Mouse (Mus musculus): ENCODE data around the gene Mettl3. TPM values are rescaled to one million over a fixed set of nuclear protein-coding genes. Genes with fewer than 3 reads are reported as not detected.
A peak's percentile ranks its signal among the peaks of the same experiment; 100 is the strongest.

Gene Mettl3
- total and polyA plus RNA-seq, 3 experiments, result 15.7 to 20.4 (median 17.8) TPM

DNA sequence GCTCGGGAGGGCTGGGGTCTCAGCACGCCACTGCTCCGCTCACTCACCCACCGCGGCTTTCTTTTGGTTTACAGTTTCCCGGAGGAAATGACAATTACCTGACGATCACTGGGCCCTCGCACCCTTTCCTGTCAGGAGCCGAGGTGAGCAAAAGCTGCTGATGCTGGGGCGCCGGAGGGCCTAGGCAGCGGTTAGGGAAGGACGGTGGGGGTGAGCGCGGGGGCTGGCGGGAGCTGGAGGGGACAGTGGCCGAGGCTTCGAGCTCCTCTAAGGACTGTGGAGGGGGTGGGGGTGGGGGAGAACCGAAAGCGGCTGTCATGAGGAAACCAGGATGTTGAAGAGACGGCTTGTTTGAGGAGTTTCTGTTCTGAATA lies 25.2 kb downstream of the Mettl3 start:
- under 1% methylated on average over 21 of the region's 21 CpGs for WGBS
- intact Hi-C loops (cut with DNase I), result loop anchor here (1.0 to 10.0 kb wide), 5 partner anchors 21 to 265 kb away; partner anchors contain the start of genes Mettl3, Supt16 and Tmem253
- Histone ChIP-seq H3K4me1 (ENCODE audit: control insufficient read depth, insufficient read depth, low read length) (no peaks in the 10 kb centered on the region; the same call in 1 of the 2 replicates), H3K79me2 (replicated peaks; ENCODE audit: control insufficient read depth, insufficient read depth, low read length) (peaks cover 4% of the 10 kb centered on the region), H3K9ac (ENCODE audit: low read depth, low read length) (peak overlapping the region; percentile 73), H3K27me3 (ENCODE audit: control insufficient read depth, insufficient read depth, low read length) (no peaks in the 10 kb centered on the region), H3K27ac (peak overlapping the region; percentile 75), H3K36me3 (ENCODE audit: control insufficient read depth, insufficient read depth, low read length) (peaks cover 5% of the 10 kb centered on the region; the same call in 1 of the 2 replicates), H3K4me3 (peak overlapping the region; percentile 85)
- no peak for TF ChIP-seq POLR2A (IDR thresholded peaks at IDR 0.05; ENCODE audit: insufficient read depth, low read depth, low read length)
- TF ChIP-seq EP300 (IDR thresholded peaks at IDR 0.05; ENCODE audit: insufficient read depth, low read depth, low read length), result no peak
- no peak for TF ChIP-seq CTCF (IDR thresholded peaks at IDR 0.05)
- DNase-seq, result no peak

DNA sequence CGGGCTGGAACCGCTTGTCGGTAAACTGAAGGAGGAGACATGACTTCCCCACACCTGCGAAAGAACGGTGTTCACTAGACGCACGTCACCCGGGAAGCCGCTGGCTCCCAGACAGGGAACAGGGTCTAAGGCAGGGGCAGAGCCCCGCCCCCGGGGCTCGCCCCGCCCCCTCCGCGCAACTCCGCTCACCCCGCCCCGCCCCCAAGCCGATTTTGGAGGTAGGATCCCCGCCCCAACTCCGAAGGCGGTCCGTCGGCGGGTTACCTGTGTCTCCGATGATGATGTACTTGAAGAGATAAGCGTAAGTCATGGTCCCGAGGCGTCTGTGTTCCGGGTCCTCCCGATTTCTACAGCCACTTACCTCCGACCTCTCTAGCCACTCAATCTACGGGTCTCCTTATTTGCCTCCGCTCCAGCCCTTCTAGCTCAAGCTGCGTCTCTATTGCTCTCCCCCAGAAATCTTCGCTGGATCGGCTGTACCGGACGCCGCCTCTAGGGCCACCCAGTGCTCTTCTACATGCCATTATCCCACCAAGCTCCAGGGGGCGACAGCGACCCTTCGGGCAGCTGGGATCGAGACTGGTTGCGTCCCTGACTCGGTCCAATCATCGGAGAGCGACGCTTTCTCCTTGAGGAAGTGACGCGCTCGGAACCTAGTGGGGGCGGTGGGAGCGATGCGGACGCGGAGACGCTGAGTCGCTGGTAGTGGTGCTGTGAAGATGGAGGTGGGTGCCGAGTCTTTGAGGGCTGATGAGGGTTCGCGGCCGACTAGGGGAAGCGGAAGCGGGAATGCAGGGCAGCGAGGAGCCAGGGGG lies 25.8 kb downstream of the Mettl3 start, which contains the start of the genes Tox4 and Rab2b:
Gene Tox4 (plus strand): TSS at position 215 of the 815 bp plus-strand sequence.
Gene Rab2b (minus strand): TSS at position 614 of the 815 bp plus-strand sequence.
- WGBS, result under 1% methylated on average over 66 of the region's 66 CpGs
- H3K9ac ChIP-seq (ENCODE audit: low read depth, low read length), result peak within 1 kb of the TSS; percentile 73
- TF ChIP-seq CTCF (IDR thresholded peaks at IDR 0.05), result peak; percentile 88
- TF ChIP-seq POLR2A (IDR thresholded peaks at IDR 0.05; ENCODE audit: insufficient read depth, low read depth, low read length), result peak; percentile 93
- TF ChIP-seq EP300 (IDR thresholded peaks at IDR 0.05; ENCODE audit: insufficient read depth, low read depth, low read length), result no peak

DNA sequence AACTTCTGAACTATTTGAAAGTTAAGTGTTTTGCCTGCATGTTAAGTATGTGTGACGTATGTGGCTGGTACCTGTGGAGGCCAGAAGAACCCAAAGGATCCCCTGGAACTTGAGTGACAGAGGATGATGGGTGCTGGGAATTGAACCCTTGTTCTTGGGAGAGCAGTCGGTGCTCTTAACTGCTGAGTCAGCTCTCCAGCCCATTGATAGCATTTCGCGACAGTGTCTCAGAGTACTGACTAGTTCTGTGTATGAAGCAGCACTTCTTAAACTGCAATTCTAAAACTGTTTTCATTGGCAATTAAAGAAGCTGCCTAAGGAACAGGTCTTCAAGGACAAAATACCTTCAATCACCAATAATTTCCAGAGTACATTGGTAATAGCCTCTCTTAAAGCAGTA lies 27.7 kb downstream of the Mettl3 start:
- Histone ChIP-seq H3K9ac (ENCODE audit: low read depth, low read length) (no peak overlapping the region), H3K4me3 (no peak overlapping the region), H3K27ac (no peak overlapping the region), H3K36me3 (ENCODE audit: control insufficient read depth, insufficient read depth, low read length) (peaks cover 5% of the 10 kb centered on the region; the same call in 1 of the 2 replicates), H3K4me1 (ENCODE audit: control insufficient read depth, insufficient read depth, low read length) (no peaks in the 10 kb centered on the region), H3K79me2 (replicated peaks; ENCODE audit: control insufficient read depth, insufficient read depth, low read length) (no peaks in the 10 kb centered on the region), H3K27me3 (ENCODE audit: control insufficient read depth, insufficient read depth, low read length) (no peaks in the 10 kb centered on the region)
- WGBS, result 85% methylated on average over 4 of the region's 4 CpGs
- intact Hi-C loops (cut with DNase I), result loop anchor here (10.0 kb wide), 1 partner anchor 262 kb away; the partner anchor contains the start of gene Tmem253
- no peak for DNase-seq
- no peak for TF ChIP-seq EP300 (IDR thresholded peaks at IDR 0.05; ENCODE audit: insufficient read depth, low read depth, low read length)
- no peak for TF ChIP-seq POLR2A (IDR thresholded peaks at IDR 0.05; ENCODE audit: insufficient read depth, low read depth, low read length)
- TF ChIP-seq CTCF (IDR thresholded peaks at IDR 0.05), result no peak

More for the DNA sequence above, 25.8 kb downstream of the Mettl3 start, which contains the start of the genes Tox4 and Rab2b:
- Histone ChIP-seq H3K4me3 (peak within 1 kb of the TSS; percentile 85), H3K36me3 (ENCODE audit: control insufficient read depth, insufficient read depth, low read length) (peaks cover 5% of the 10 kb centered on the region; the same call in 1 of the 2 replicates), H3K4me1 (ENCODE audit: control insufficient read depth, insufficient read depth, low read length) (no peaks in the 10 kb centered on the region; the same call in 1 of the 2 replicates), H3K79me2 (replicated peaks; ENCODE audit: control insufficient read depth, insufficient read depth, low read length) (peaks cover 4% of the 10 kb centered on the region), H3K27me3 (ENCODE audit: control insufficient read depth, insufficient read depth, low read length) (no peaks in the 10 kb centered on the region), H3K27ac (peak within 1 kb of the TSS; percentile 75)
- intact Hi-C loops (cut with DNase I), result loop anchor here (1.0 to 10.0 kb wide), 3 partner anchors 21 to 264 kb away; partner anchors contain the start of genes Mettl3 and Tmem253
- DNase-seq, result peak; percentile 99

DNA sequence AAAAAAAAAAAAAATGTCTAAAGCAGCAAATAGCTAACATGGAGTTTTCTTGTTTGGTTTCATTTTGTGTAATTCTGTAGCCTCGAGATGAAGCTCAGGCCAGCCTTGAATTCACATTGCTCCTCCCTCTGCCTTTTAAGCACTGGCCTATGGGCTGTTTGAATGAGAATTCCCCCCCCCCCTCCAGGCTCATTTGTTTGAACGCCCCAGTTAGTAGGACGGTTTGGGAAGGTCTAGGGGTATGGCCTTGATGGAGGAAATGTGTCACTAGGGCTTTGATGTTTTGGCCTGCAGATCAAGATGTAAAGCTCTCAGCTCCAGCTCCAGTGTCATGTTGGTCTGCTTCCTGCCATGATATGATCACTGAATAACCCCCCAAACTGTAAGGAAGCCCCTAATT lies 32.1 kb downstream of the Mettl3 start:
- Histone ChIP-seq H3K27me3 (ENCODE audit: control insufficient read depth, insufficient read depth, low read length) (no peaks in the 10 kb centered on the region), H3K36me3 (ENCODE audit: control insufficient read depth, insufficient read depth, low read length) (no peaks in the 10 kb centered on the region), H3K4me3 (no peak overlapping the region), H3K9ac (ENCODE audit: low read depth, low read length) (no peak overlapping the region), H3K4me1 (ENCODE audit: control insufficient read depth, insufficient read depth, low read length) (no peaks in the 10 kb centered on the region), H3K27ac (no peak overlapping the region), H3K79me2 (replicated peaks; ENCODE audit: control insufficient read depth, insufficient read depth, low read length) (no peaks in the 10 kb centered on the region; the same call in 1 of the 2 replicates)
- DNase-seq, result no peak
- 64% methylated on average over 3 of the region's 3 CpGs for WGBS
- TF ChIP-seq EP300 (IDR thresholded peaks at IDR 0.05; ENCODE audit: insufficient read depth, low read depth, low read length), result no peak
- no peak for TF ChIP-seq POLR2A (IDR thresholded peaks at IDR 0.05; ENCODE audit: insufficient read depth, low read depth, low read length)
- no peak for TF ChIP-seq CTCF (IDR thresholded peaks at IDR 0.05)
- intact Hi-C loops (cut with DNase I), result loop anchor here (10.0 kb wide), 1 partner anchor 258 kb away; the partner anchor contains the start of gene Tmem253

DNA sequence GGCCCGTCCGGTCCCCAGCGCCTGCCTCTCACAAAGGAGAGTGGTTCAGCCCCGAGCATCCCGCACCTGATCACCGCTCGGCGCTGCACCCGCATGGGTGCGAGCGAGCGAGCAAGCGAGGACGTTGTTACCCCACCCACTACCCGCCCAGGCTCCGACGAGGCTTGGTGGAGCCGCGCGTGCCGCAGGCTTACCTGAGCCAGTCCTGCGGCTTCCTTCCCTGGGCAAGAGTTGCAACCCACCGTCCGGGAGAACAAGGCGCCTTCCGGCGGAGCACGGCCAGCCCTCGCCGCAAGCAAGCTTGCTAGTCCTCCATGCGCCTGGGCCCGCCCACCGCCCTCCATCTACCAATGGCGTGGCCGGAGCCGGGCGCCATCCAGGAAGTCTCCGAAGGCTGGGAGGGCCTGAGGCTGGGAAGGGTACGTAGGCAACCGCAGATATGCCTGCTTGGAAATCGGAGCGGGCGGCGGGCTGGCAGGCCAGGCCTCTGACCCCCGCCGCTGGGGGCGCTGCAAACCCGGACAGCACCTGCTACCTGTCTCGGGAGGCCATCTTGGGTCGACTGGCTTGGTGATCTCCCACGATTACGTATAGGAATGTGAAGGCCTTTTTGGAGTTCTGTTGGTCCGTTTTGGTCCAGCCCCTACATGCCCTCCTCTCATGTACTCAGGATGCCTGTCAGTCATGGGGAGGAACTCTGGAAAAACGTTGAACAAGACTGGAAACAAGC lies 47.3 kb downstream of the Mettl3 start, which contains the start of gene Chd8:
Gene Chd8 (minus strand): TSS at position 297 of the 730 bp plus-strand sequence.
- under 1% methylated on average over 54 of the region's 54 CpGs for WGBS
- Histone ChIP-seq H3K79me2 (replicated peaks; ENCODE audit: control insufficient read depth, insufficient read depth, low read length) (no peaks in the 10 kb centered on the region; the same call in 1 of the 2 replicates), H3K4me1 (ENCODE audit: control insufficient read depth, insufficient read depth, low read length) (peaks cover 4% of the 10 kb centered on the region), H3K27me3 (ENCODE audit: control insufficient read depth, insufficient read depth, low read length) (no peaks in the 10 kb centered on the region), H3K4me3 (peak within 1 kb of the TSS; percentile 92), H3K27ac (peak within 1 kb of the TSS; percentile 86), H3K36me3 (ENCODE audit: control insufficient read depth, insufficient read depth, low read length) (peaks cover 6% of the 10 kb centered on the region), H3K9ac (ENCODE audit: low read depth, low read length) (peak within 1 kb of the TSS; percentile 85)
- DNase-seq, result peak; percentile 97 to 99
- intact Hi-C loops (cut with DNase I), result loop anchor here (1.0 to 5.0 kb wide), 3 partner anchors 13 to 60 kb away; partner anchors contain the start of genes Rab2b, Supt16 and Tox4
- TF ChIP-seq EP300 (IDR thresholded peaks at IDR 0.05; ENCODE audit: insufficient read depth, low read depth, low read length), result 0 out of 2 replicates have a peak, but pooled peaks have one; percentile 57
- TF ChIP-seq CTCF (IDR thresholded peaks at IDR 0.05), result no peak; the same call in 1 of the 2 replicates
- TF ChIP-seq POLR2A (IDR thresholded peaks at IDR 0.05; ENCODE audit: insufficient read depth, low read depth, low read length), result peak; percentile 86

All from heart, adult 2 months (tissue).